Mouse (Mus musculus) skeletal muscle tissue, postnatal 0 days (tissue): ENCODE data around the gene Ctnna2. TPM values are rescaled to one million over a fixed set of nuclear protein-coding genes. Genes with fewer than 3 reads are reported as not detected.

Source experiments
- polyA plus RNA-seq: library from polyadenylated mRNA; unstranded; fragments of >200 nt; fragmentation: Nextera tagmentation; extraction: Ambion mirVana; gene quantifications from 2 replicates; pipeline ENCODE4 v1.2.1, GENCODE M21; 2015

The Ctnna2 gene
- 0.27 and 0.28 TPM in 2 replicates for polyA plus RNA-seq

GRCm38 (mm10) chr6:77979241-77979961 lies at the start of gene Ctnna2:
Gene Ctnna2 (minus strand): TSS chr6:77979699.

DNA sequence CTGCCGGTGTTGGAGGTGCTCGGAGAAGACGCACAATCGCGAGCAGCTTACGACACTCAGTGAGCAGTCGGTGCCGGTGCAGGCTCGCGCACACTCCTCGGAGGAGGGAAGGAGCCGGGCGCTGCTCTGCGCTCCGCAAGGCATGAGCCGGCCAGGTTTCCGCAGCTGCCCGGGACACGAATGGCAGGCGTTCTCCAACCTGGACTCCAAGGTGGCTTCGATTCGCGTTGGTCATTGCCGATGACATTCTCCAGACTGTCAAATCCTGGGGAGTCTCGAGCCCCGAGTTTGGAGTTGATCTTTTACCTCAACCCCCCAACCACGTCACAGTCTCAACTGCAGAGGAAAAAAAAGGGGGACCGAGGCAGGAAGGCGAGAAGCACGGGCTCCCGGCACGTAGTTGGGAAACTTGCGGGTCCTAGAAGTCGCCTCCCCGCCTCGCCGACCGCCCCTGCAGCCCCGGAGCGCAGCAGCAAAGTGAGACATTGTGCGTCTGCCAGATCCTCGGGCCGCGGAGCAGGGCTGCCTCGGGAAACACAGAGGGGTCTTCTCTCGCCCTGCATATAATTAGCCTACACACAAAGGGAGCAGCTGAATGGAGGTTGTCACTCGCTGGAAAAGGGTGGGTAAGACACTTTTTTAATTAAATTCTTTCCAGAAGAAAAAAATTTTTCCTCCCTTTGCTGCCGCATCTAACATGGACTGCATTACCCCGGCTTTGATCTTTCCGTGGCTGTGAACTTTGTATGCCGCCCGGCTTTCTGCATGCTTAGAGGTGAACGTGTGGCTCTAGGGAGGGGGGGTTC lies 736.7 kb downstream of the Ctnna2 start, which contains the start of gene Lrrtm1:
Gene Lrrtm1 (plus strand): TSS at position 89 of the 806 bp plus-strand sequence.

